Mouse (Mus musculus) liver, adult 2 months (tissue): Measurements from ENCODE around the gene Gucy2g. TPM values are rescaled to one million over a fixed set of nuclear protein-coding genes. Genes with fewer than 3 reads are reported as not detected.

Experiments
- DNase-seq: peaks from one replicate; pipeline ENCODE4 v3.0.0-alpha.2; 2011; ENCODE audit warnings: low read depth, low spot score; ENCODE audit errors: extremely low read depth
- H3K27ac ChIP-seq: fragments of 200-500 bp; replicated peaks from 2 replicates; pipeline ENCODE4 v1.5.1; 2012; ENCODE audit warnings: low read depth, mild to moderate bottlenecking, control low read depth, inconsistent platforms, low read length; ENCODE audit not compliant: insufficient read depth
- H3K27me3 ChIP-seq: fragments of 200-500 bp; 2 replicates; pipeline ENCODE4 v1.6.1; 2012; ENCODE audit warnings: mild to moderate bottlenecking, moderate library complexity, low read length, inconsistent platforms; ENCODE audit not compliant: control insufficient read depth, insufficient read depth
- H3K36me3 ChIP-seq: fragments of 200-500 bp; 2 replicates; pipeline ENCODE4 v1.6.1; 2012; ENCODE audit warnings: low read length, inconsistent platforms; ENCODE audit not compliant: control insufficient read depth, insufficient read depth
- H3K4me1 ChIP-seq: fragments of 200-500 bp; 2 replicates; pipeline ENCODE4 v1.6.1; 2011; ENCODE audit warnings: low read length; ENCODE audit not compliant: control insufficient read depth, insufficient read depth
- H3K4me3 ChIP-seq: fragments of 200-500 bp; 2 replicates; pipeline ENCODE4 v1.5.1; 2011; ENCODE audit warnings: low read depth, mild to moderate bottlenecking, control low read depth, low read length, moderate library complexity; ENCODE audit not compliant: insufficient read depth
- H3K79me2 ChIP-seq: fragments of 200-500 bp; 2 replicates; pipeline ENCODE4 v1.6.1; 2012; ENCODE audit warnings: inconsistent platforms, mild to moderate bottlenecking, low read length, moderate library complexity; ENCODE audit not compliant: control insufficient read depth, insufficient read depth
- H3K9ac ChIP-seq: fragments of 200-500 bp; 2 replicates; pipeline ENCODE4 v1.6.1; 2012; ENCODE audit warnings: low read depth, mild to moderate bottlenecking, control low read depth, inconsistent platforms, low read length
- CTCF ChIP-seq: fragments of 200-500 bp; IDR thresholded peaks from 2 replicates; pipeline ENCODE4 v1.5.1; 2011; ENCODE audit warnings: low read depth, low read length, control low read depth
- POLR2A ChIP-seq: fragments of 200-500 bp; IDR thresholded peaks from 2 replicates; pipeline ENCODE4 v1.6.1; 2011; ENCODE audit warnings: low read length, control low read depth; ENCODE audit not compliant: insufficient read depth; ENCODE audit errors: extremely low read depth
- WGBS: fragments of 180-500 bp; shearing (Covaris S2); methylation state at CpG from one replicate; pipeline ENCODE4 v1.1.7; 2018; 5-methylcytosine and 5-hydroxymethylcytosine counted together
- polyA plus RNA-seq: library from polyadenylated mRNA; depleted of rRNA; stranded (reverse); fragments of >200 nt; gene quantifications from 2 replicates; pipeline ENCODE4 v1.2.3, GENCODE M21; 2012
- total RNA-seq: library from RNA; depleted of rRNA; stranded (reverse); fragments of >200 nt; gene quantifications from 2 replicates; pipeline ENCODE4 v1.2.3, GENCODE M21; 2014

The Gucy2g gene
- total and polyA plus RNA-seq, 2 experiments: 0.04 TPM; not detected in 1

GRCm38 (mm10) chr19:55253570-55254441 lies 12.8 kb upstream of the Gucy2g start:
- Histone ChIP-seq H3K79me2 (peaks cover 8% of the 10 kb centered on the region; the same call in 1 of the 2 replicates), H3K36me3 (no peaks in the 10 kb centered on the region), H3K27ac (peak overlapping the region; percentile 95), H3K27me3 (no peaks in the 10 kb centered on the region), H3K4me3 (peak overlapping the region; percentile 74), H3K9ac (peak overlapping the region; percentile 90), H3K4me1 (peaks cover 30% of the 10 kb centered on the region)
- under 1% methylated on average over 32 of the region's 32 CpGs for WGBS
- DNase-seq: peak; percentile 75
- peak; percentile 48; the same call in 1 of the 2 replicates for TF ChIP-seq POLR2A
- no peak for TF ChIP-seq CTCF

GRCm38 (mm10) chr19:55253239-55253569 lies 12.2 kb upstream of the Gucy2g start:
- peaks cover 24% of the 10 kb centered on the region for H3K4me1 ChIP-seq
- H3K27me3 ChIP-seq: no peaks in the 10 kb centered on the region
- peak overlapping the region; percentile 74 for H3K4me3 ChIP-seq
- TF ChIP-seq POLR2A (no peak), CTCF (no peak)
- no peak for DNase-seq
- H3K79me2 ChIP-seq: peaks cover 8% of the 10 kb centered on the region; the same call in 1 of the 2 replicates
- H3K27ac ChIP-seq: peak overlapping the region; percentile 95
- WGBS: 0% methylated on average over 9 of the region's 9 CpGs
- H3K36me3 ChIP-seq: no peaks in the 10 kb centered on the region
- peak overlapping the region; percentile 90 for H3K9ac ChIP-seq

- 30% methylated on average over 9 of the region's 9 CpGs for WGBS
- TF ChIP-seq POLR2A (peak; percentile 75; the same call in 1 of the 2 replicates), CTCF (no peak)
- Histone ChIP-seq H3K79me2 (peaks cover 8% of the 10 kb centered on the region; the same call in 1 of the 2 replicates), H3K27me3 (no peaks in the 10 kb centered on the region), H3K4me1 (peaks cover 24% of the 10 kb centered on the region), H3K36me3 (no peaks in the 10 kb centered on the region), H3K27ac (peak within 1 kb of the TSS; percentile 88), H3K4me3 (peak within 1 kb of the TSS; percentile 74), H3K9ac (peak within 1 kb of the TSS; percentile 77)
- peak; percentile 97 for DNase-seq
These were observed 10.5 kb upstream of the Gucy2g start, which contains the start of gene Acsl5 for GRCm38 (mm10) chr19:55251383-55252124. Gene Acsl5 (plus strand): TSS chr19:55251938.

GRCm38 (mm10) chr19:55250451-55250850 lies 9.4 kb upstream of the Gucy2g start:
- Histone ChIP-seq H3K27ac (no peak overlapping the region), H3K36me3 (no peaks in the 10 kb centered on the region), H3K27me3 (no peaks in the 10 kb centered on the region), H3K9ac (no peak overlapping the region), H3K4me1 (peaks cover 22% of the 10 kb centered on the region), H3K79me2 (peaks cover 8% of the 10 kb centered on the region; the same call in 1 of the 2 replicates), H3K4me3 (no peak overlapping the region)
- 56% methylated on average over 5 of the region's 5 CpGs for WGBS
- TF ChIP-seq CTCF (no peak), POLR2A (no peak)
- DNase-seq: peak; percentile 63

- Histone ChIP-seq H3K4me3 (no peak overlapping the region), H3K36me3 (no peaks in the 10 kb centered on the region), H3K4me1 (peaks cover 16% of the 10 kb centered on the region), H3K27me3 (no peaks in the 10 kb centered on the region), H3K79me2 (no peaks in the 10 kb centered on the region), H3K9ac (no peak overlapping the region), H3K27ac (peak overlapping the region; percentile 37; the same call in 1 of the 2 replicates)
- 20% methylated on average over 9 of the region's 9 CpGs for WGBS
- TF ChIP-seq POLR2A: no peak
- TF ChIP-seq CTCF: no peak
- peak; percentile 85 for DNase-seq
These were observed 7.0 kb upstream of the Gucy2g start for GRCm38 (mm10) chr19:55247991-55248520.
